Mouse (Mus musculus): ENCODE results near the gene Lrrc17. TPM values are rescaled to one million over a fixed set of nuclear protein-coding genes. Genes with fewer than 3 reads are reported as not detected.
"Not testable (repeated sequence)": the region's sequence is repeated elsewhere in the genome, so short reads cannot be mapped to it uniquely, and the experiment has no call there.

Gene Lrrc17
- polyA plus RNA-seq, 1 experiment: 1.1 TPM

GRCm38 (mm10) chr5:21592106-21592505, 48.7 kb downstream of the Lrrc17 start:
- DNase-seq (ENCODE audit: low read depth, low spot score): no peak
- 83% methylated on average over 2 of the region's 2 CpGs for WGBS

- WGBS: 91% methylated on average over 9 of the region's 9 CpGs
- DNase-seq (ENCODE audit: low read depth, low spot score): no peak
Measured at GRCm38 (mm10) chr5:21593201-21593709, 49.9 kb downstream of the Lrrc17 start.

GRCm38 (mm10) chr5:21599536-21599935, 56.2 kb downstream of the Lrrc17 start:
- DNase-seq (ENCODE audit: low read depth, low spot score): not testable (repeated sequence)

GRCm38 (mm10) chr5:21599961-21600360, 56.6 kb downstream of the Lrrc17 start:
- DNase-seq (ENCODE audit: low read depth, low spot score): no peak
- 88% methylated on average over 4 of the region's 4 CpGs for WGBS

More at GRCm38 (mm10) chr5:21599536-21599935, 56.2 kb downstream of the Lrrc17 start:
- 60% methylated on average over 2 of the region's 2 CpGs for WGBS

GRCm38 (mm10) chr5:21605936-21606335, 62.6 kb downstream of the Lrrc17 start:
- WGBS: 54% methylated on average over 6 of the region's 6 CpGs
- no peak for DNase-seq (ENCODE audit: low read depth, low spot score)

GRCm38 (mm10) chr5:21608311-21609304, 65.2 kb downstream of the Lrrc17 start:
- 63% methylated on average over 12 of the region's 12 CpGs for WGBS

GRCm38 (mm10) chr5:21610996-21611395, 67.6 kb downstream of the Lrrc17 start:
- DNase-seq (ENCODE audit: low read depth, low spot score): no peak

More at GRCm38 (mm10) chr5:21608311-21609304, 65.2 kb downstream of the Lrrc17 start:
- no peak for DNase-seq (ENCODE audit: low read depth, low spot score)

GRCm38 (mm10) chr5:21614299-21614698, 70.9 kb downstream of the Lrrc17 start:
- WGBS: 97% methylated on average over 11 of the region's 11 CpGs
- DNase-seq (ENCODE audit: low read depth, low spot score): not testable (repeated sequence)

More at GRCm38 (mm10) chr5:21610996-21611395, 67.6 kb downstream of the Lrrc17 start:
- WGBS: 29% methylated on average over 3 of the region's 3 CpGs

- no peak for DNase-seq (ENCODE audit: low read depth, low spot score)
- 66% methylated on average over 3 of the region's 3 CpGs for WGBS
Measured at GRCm38 (mm10) chr5:21616450-21617009, 73.2 kb downstream of the Lrrc17 start.

Other genes with a start within 250 kb of the Lrrc17 start
- gene Fgl2, start 170.9 kb upstream of the Lrrc17 start, polyA plus RNA-seq (2012; rRNA removed): 11.7 and 21.2 TPM in 2 replicates
- gene Ccdc146, start 118.9 kb upstream of the Lrrc17 start, polyA plus RNA-seq (2012; rRNA removed): not detected in 2 replicates
- 2.5 and 2.6 TPM in 2 replicates for gene Fam185a, start 118.6 kb upstream of the Lrrc17 start, polyA plus RNA-seq (2012; rRNA removed)
- gene Fbxl13, start 102.1 kb downstream of the Lrrc17 start, polyA plus RNA-seq (2012; rRNA removed): 0.12 and 0.25 TPM in 2 replicates
- gene Armc10, start 102.3 kb downstream of the Lrrc17 start, polyA plus RNA-seq (2012; rRNA removed): 23.3 and 27.9 TPM in 2 replicates
- gene Napepld, start 157.8 kb downstream of the Lrrc17 start, polyA plus RNA-seq (2012; rRNA removed): 2.7 and 2.8 TPM in 2 replicates
- gene Pmpcb, start 193.6 kb downstream of the Lrrc17 start, polyA plus RNA-seq (2012; rRNA removed): 37.7 and 38.5 TPM in 2 replicates
- 4.3 and 7.6 TPM in 2 replicates for gene Dnajc2, start 241.7 kb downstream of the Lrrc17 start, polyA plus RNA-seq (2012; rRNA removed)
- gene Psmc2, start 241.7 kb downstream of the Lrrc17 start, polyA plus RNA-seq (2012; rRNA removed): 29.5 and 31.2 TPM in 2 replicates